Mouse (Mus musculus) ES-CJ7 (cell line): Measurements from ENCODE around the gene Kdm2a.

ENCODE experiments used
- DNase-seq: peaks from one replicate; pipeline ENCODE4 v3.0.0; 2011; ENCODE audit warnings: low read depth, low spot score

The Kdm2a gene

GRCm38 (mm10) chr19:4328737-4329304 is 69.3 kb downstream of the Kdm2a start:
- DNase-seq, result peak; percentile 86

DNA sequence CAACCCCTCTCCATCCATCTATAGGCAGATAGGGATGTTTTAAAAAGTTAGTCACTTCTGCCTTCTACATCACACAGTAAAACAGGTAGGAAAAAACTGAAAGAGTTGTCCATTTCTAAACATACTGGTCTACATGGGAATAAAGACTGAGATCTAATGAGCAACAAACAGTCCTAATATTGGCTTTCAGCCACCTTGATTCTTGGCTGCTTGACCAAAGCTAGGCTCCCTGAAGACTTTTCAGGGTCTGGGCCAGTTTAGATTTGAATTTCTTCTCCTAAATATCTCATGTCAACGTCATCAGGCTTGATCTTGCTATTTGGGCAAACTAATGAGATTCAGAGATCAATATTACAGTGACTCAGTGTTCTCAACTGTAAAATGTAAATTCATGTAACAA is 71.2 kb downstream of the Kdm2a start:
- DNase-seq, result no peak

DNA sequence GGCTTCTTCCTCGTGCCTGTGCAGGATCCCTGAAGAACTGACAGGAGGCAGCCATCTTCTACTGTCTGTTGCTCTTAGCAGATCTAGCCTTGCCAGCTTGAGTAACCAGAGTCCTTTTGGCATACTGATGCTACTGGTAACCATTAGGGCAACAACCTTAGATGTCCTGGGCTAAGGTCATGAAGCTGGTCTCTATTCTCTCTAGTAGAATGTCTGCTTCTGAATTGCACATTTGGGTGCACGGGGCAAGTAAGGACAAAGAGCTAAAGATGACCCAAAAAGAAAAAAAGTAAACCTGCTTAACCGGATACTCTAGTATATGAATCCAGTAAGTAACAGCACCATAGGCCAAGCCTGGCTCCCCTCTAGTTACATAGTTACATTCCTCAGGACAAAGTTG is 72.0 kb downstream of the Kdm2a start:
- no peak for DNase-seq

DNA sequence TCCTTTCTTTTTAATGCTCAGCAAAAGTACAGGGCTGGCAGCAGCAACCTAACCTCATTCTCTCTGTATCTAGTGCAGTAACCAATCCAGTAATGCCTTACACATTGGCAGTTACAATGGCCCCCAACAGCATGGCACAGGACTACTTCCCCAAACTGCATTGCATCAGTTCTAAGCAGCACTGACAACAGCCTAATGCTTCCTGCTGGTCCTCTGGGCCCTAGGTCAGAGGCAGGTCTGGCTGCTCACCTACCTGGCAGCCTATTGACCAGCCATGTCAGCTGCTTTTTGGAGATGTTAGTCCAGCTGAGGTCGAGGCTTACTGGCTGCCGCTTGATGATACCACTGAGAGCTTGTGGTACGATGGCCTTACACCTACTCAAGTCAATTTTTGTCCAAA is 76.0 kb downstream of the Kdm2a start:
- DNase-seq, result no peak

DNA sequence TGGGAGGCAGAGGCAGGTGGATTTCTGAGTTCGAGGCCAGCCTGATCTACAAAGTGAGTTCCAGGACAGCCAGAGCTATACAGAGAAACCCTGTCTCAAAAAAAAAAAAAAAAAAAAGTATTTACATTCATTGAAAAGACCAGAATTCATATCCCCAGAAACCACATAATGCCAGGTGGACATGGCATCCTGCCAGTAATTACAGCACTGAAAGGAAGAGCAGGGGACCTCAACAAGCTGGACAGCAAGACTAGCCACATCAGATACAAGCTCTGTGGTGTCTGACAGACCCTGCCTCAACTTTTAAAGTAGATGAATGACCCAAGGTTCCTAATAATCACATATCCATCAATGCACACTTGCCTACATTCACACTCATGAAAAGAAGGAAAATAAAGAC is 76.5 kb downstream of the Kdm2a start:
- DNase-seq, result no peak

DNA sequence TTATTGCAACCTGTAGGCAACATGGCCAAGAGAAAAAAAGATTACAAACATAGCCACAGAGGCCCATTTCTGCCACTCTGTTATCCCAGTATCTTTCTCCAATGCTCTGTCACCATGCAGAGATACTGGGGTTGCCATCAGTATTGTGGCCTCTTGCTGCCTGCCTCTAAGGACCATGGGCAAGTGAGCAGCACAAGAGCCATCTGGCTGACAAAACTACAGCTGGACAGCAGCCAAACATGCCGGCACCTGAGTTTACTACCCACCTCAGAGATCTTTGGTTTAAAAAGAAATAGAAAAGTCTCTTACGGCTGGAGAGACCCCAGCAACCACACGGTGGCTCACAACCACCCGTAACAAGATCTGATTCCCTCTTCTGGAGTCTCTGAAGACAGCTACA is 78.8 kb downstream of the Kdm2a start:
- DNase-seq, result no peak

DNA sequence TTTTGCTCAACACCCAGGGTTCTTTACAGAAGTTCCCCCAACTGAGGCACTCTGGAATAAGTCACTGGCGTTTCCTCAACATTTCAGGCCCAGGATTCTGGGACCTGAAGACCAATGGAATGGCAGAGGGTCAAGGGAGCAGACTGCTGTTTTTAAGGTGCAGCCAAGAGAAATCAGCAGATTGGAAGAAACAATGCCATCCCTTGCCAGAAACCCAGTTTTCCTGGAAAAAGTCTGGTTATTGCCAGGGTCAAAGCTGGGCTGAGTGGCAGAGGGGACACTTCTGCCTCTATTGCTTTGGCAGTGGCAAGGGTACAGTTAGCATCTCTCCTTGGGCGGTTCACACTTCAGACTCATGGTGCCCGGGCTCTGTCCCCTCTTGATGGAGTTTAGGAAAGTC is 80.9 kb downstream of the Kdm2a start:
- DNase-seq, result no peak

DNA sequence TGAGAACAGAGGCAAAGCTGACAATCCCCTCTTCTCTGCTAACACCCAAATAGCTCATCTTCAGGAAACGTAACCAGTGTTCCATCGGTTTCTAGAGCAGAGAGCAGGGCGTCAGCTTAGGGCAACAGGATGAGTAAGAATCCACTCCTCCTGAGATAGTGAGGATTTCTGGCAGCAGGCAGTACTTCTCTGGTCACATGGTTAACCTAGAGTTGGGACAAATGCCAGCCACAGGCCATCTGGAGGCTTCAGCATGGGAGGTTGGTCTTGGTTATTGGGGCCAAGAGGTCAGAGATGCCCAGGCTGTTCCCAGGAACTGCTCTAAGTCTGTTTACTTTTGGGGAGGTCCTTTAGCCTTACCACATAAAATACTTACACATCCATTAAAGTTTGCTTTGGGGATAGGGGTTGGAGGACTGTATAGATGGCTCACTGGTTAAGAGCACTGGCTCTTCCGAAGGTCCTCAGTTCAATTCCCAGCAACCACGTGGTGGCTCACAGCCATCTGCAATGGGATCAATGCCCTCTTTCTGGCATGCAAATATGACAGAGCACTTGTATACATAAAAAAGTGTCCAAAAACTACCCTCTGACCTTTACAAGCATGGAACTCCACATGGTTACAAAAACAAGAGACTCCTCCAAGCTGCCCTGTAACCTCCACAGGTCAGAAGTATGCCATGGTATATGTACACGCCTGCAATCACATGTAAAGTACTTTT is 82.7 kb downstream of the Kdm2a start:
- DNase-seq, result no peak

DNA sequence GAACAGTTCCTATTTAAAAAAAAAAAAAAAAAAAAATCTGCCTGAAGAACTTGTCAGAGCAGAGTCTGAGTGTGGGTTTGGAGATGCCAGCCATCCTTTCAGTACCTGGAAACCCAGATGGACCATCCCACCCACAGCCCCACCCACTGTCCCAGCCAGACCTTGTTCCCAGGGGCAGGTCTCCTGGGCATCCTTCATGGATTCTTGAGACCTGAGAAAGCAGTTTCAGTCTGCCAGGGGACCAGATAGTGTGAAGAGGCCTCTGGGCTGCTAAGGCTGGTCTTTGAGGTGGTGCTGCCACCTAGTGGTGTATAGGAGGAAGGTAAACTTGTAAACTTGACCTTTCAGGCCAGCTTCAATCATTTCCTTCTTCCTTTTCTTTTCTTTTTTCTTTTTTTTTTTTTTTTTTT is 88.3 kb downstream of the Kdm2a start:
- DNase-seq, result peak; percentile 83

GRCm38 (mm10) chr19:4309302-4309701 is 88.8 kb downstream of the Kdm2a start:
- DNase-seq, result no peak

GRCm38 (mm10) chr19:4306190-4306577 is 91.9 kb downstream of the Kdm2a start, which contains the start of gene Grk2:
Gene Grk2, minus strand, starts transcription at chr19:4306222.
- peak; percentile 63 for DNase-seq

- DNase-seq, result no peak
Observed at GRCm38 (mm10) chr19:4305491-4306189, 92.4 kb downstream of the Kdm2a start.

- DNase-seq, result no peak
Observed at GRCm38 (mm10) chr19:4304871-4305321, 93.2 kb downstream of the Kdm2a start.

- no peak for DNase-seq
Observed at GRCm38 (mm10) chr19:4304251-4304821, 93.7 kb downstream of the Kdm2a start.

DNA sequence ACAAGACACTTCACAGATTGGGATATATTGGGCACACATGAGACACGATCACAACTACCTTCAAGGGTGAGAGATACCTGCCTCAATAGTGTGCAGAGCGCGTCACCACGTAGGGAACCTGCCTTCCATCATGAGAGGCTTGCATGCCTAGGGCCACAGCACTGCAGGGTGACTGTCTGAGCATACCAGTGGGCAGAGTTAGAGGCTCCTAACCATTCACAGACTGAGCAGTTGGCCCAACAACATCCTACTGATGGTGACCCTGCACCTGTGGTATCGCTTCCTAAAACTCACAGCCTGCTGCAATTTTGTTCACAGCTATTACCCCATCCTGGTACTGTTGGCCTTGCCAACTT is 94.5 kb downstream of the Kdm2a start:
- DNase-seq, result no peak

DNA sequence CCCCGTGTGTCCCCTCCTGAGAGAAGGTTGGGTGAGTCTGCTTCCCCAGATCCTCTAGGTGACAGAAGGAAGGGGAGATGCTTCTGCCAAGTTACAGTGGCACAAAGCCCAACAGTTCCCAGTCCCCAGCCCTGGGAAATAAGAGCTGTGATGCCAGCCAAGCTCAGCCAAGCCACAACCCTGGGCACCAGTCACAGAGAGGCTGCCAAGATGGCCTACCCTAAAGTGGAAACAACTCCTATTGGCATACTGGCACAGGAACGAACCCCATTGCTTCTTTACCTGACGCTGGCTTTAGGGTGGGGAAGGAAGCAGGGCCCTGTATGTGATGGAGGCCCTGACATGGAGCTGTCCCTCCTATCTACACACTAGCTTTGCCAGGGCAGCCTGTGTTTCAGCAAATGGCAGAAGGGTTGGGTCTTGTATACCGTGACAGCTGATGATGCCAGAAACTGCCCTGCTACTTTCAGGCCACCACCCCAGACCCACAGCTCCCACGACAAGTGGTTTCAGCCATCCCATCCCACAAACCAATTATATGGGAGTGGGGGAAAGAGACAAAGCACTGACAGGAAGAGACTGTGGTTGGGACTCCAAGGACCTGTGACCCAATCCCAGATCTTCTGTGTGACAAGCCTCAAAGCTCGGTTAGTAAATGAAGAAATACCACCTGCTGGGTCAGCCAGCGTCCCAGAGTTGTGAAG is 95.0 kb downstream of the Kdm2a start:
- no peak for DNase-seq

GRCm38 (mm10) chr19:4301735-4302651 is 96.1 kb downstream of the Kdm2a start:
- DNase-seq, result no peak

- no peak for DNase-seq
Observed at GRCm38 (mm10) chr19:4300852-4301734, 97.0 kb downstream of the Kdm2a start.

DNA sequence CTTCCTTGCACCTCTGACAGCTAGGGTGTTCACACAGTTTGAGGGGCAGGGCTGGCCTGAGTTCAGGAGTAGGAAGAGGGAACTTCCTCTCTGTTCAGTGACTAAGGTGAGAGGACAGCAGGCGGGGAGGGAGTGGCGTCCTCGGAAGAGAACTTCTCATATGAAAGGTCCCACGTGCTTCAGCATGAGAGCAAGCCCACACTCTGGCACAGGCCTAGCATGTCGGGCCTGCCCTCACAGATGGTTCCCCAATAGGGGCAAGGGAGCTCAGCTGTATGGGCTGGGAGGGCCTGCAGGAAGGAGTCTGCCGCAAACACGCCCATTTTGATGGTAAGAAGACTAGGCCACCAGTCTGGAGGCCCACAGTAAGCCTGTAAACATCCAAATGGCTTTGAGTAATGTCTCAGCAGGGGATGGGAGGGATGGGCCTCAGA is 97.8 kb downstream of the Kdm2a start:
- peak; percentile 68 for DNase-seq
